Mouse (Mus musculus) stomach, postnatal 0 days (tissue): ENCODE results near the gene Lbx1. TPM values are rescaled to one million over a fixed set of nuclear protein-coding genes. Genes with fewer than 3 reads are reported as not detected.

Experiments
- ATAC-seq: fragments of 200-750 bp; cut with Nextera tagmentation; 2 replicates; pipeline ENCODE4 v1.8.0; 2017; ENCODE audit not compliant: low FRiP score, low TSS enrichment
- DNase-seq: peaks from one replicate; pipeline ENCODE4 v3.0.0-alpha.2; 2016; ENCODE audit warnings: low spot score
- H3K27ac ChIP-seq: fragments of 300-500 bp; sonication (generic); replicated peaks from 2 replicates; pipeline ENCODE4 v1.5.1; 2014; ENCODE audit warnings: mild to moderate bottlenecking, control low read depth
- H3K27me3 ChIP-seq: fragments of 300-500 bp; sonication (generic); 2 replicates; pipeline ENCODE4 v1.6.1; 2014; ENCODE audit warnings: low read length; ENCODE audit not compliant: control insufficient read depth, insufficient read depth
- H3K36me3 ChIP-seq: fragments of 300-500 bp; sonication (generic); 2 replicates; pipeline ENCODE4 v1.6.1; 2014; ENCODE audit warnings: low read length, mixed read lengths; ENCODE audit not compliant: control insufficient read depth, insufficient read depth
- H3K4me1 ChIP-seq: fragments of 300-500 bp; sonication (generic); replicated peaks from 2 replicates; pipeline ENCODE4 v1.6.1; 2014; ENCODE audit warnings: antibody characterized with exemption; ENCODE audit not compliant: control insufficient read depth, insufficient read depth
- H3K4me2 ChIP-seq: fragments of 300-500 bp; sonication (generic); replicated peaks from 2 replicates; pipeline ENCODE4 v1.6.1; 2014; ENCODE audit warnings: low read depth, mild to moderate bottlenecking, control low read depth, moderate library complexity
- H3K4me3 ChIP-seq: fragments of 300-500 bp; sonication (generic); 2 replicates; pipeline ENCODE4 v1.5.1; 2014; ENCODE audit warnings: low read depth, low read length, control low read depth
- H3K9ac ChIP-seq: fragments of 300-500 bp; sonication (generic); 2 replicates; pipeline ENCODE4 v1.6.1; 2014; ENCODE audit warnings: mild to moderate bottlenecking, low read length, control low read depth, mixed read lengths
- H3K9me3 ChIP-seq: fragments of 300-500 bp; sonication (generic); 2 replicates; pipeline ENCODE4 v1.6.1; 2016; ENCODE audit warnings: low read length; ENCODE audit not compliant: control insufficient read depth
- CTCF ChIP-seq: IDR thresholded peaks from 2 replicates; pipeline ENCODE4 v1.5.1; 2016; ENCODE audit warnings: antibody characterized with exemption, low read depth, mild to moderate bottlenecking, moderate library complexity
- EP300 ChIP-seq: optimal IDR thresholded peaks from 2 replicates; pipeline ENCODE3; 2016; ENCODE audit warnings: antibody characterized with exemption
- WGBS: fragments of 180-500 bp; shearing (Covaris S2); extraction: QIAGEN DNeasy Blood & Tissue Kit; methylation state at CpG from one replicate; pipeline ENCODE4 v1.1.7; 2014; 5-methylcytosine and 5-hydroxymethylcytosine counted together
- polyA plus RNA-seq: library from polyadenylated mRNA; unstranded; fragments of >200 nt; fragmentation: Nextera tagmentation; extraction: Ambion mirVana; gene quantifications from 2 replicates; pipeline ENCODE4 v1.2.1, GENCODE M21; 2015

Gene Lbx1
- polyA plus RNA-seq, 1 experiment from 2014 or later = not detected

- peak overlapping the region; percentile 3; the same call in 1 of the 2 replicates for H3K4me2 ChIP-seq
- TF ChIP-seq CTCF (no peak), EP300 (no peak)
- peak overlapping the region; percentile 1; the same call in 1 of the 2 replicates for H3K4me3 ChIP-seq
- no peaks in the 10 kb centered on the region for H3K9me3 ChIP-seq
- 3% methylated on average over 42 of the region's 42 CpGs for WGBS
- no peak overlapping the region for H3K27ac ChIP-seq
- no peak for ATAC-seq
- H3K9ac ChIP-seq = no peak overlapping the region
- 0 out of 2 replicates have a peak, but pooled peaks cover 2% of the 10 kb centered on the region for H3K4me1 ChIP-seq
- H3K27me3 ChIP-seq = peaks cover 36% of the 10 kb centered on the region
- no peaks in the 10 kb centered on the region for H3K36me3 ChIP-seq
- DNase-seq = no peak
Observed at GRCm38 (mm10) chr19:45232443-45233410, 2.9 kb downstream of the Lbx1 start.

GRCm38 (mm10) chr19:45232036-45232410, 3.6 kb downstream of the Lbx1 start:
- Histone ChIP-seq H3K27ac (no peak overlapping the region), H3K4me3 (no peak overlapping the region), H3K36me3 (no peaks in the 10 kb centered on the region), H3K4me2 (0 out of 2 replicates have a peak overlapping the region, but pooled peaks have one; percentile 8), H3K4me1 (0 out of 2 replicates have a peak, but pooled peaks cover 2% of the 10 kb centered on the region), H3K9ac (no peak overlapping the region), H3K9me3 (no peaks in the 10 kb centered on the region), H3K27me3 (peaks cover 39% of the 10 kb centered on the region)
- 1% methylated on average over 14 of the region's 14 CpGs for WGBS
- DNase-seq (no peak), ATAC-seq (no peak)
- no peak for TF ChIP-seq EP300
- TF ChIP-seq CTCF = no peak

- Histone ChIP-seq H3K4me2 (peak overlapping the region; percentile 8; the same call in 1 of the 2 replicates), H3K4me1 (0 out of 2 replicates have a peak, but pooled peaks cover under 1% of the 10 kb centered on the region), H3K36me3 (no peaks in the 10 kb centered on the region), H3K27me3 (peaks cover 41% of the 10 kb centered on the region), H3K9ac (no peak overlapping the region), H3K27ac (no peak overlapping the region), H3K9me3 (no peaks in the 10 kb centered on the region), H3K4me3 (peak overlapping the region; percentile 10; the same call in 1 of the 2 replicates)
- 2% methylated on average over 42 of the region's 44 CpGs for WGBS
- ATAC-seq = no peak
- no peak for DNase-seq
- no peak for TF ChIP-seq CTCF
- TF ChIP-seq EP300 = no peak
Observed at GRCm38 (mm10) chr19:45231383-45232035, 4.1 kb downstream of the Lbx1 start.

- no peaks in the 10 kb centered on the region for H3K36me3 ChIP-seq
- no peak overlapping the region for H3K9ac ChIP-seq
- H3K27ac ChIP-seq = no peak overlapping the region
- peaks cover 38% of the 10 kb centered on the region for H3K27me3 ChIP-seq
- H3K9me3 ChIP-seq = no peaks in the 10 kb centered on the region
- peak overlapping the region; percentile 10; the same call in 1 of the 2 replicates for H3K4me3 ChIP-seq
- DNase-seq (no peak), ATAC-seq (no peak)
- no peak overlapping the region; the same call in 1 of the 2 replicates for H3K4me2 ChIP-seq
- WGBS = 1% methylated on average over 30 of the region's 51 CpGs
- TF ChIP-seq EP300 (no peak), CTCF (no peak)
- no peaks in the 10 kb centered on the region for H3K4me1 ChIP-seq
Observed at GRCm38 (mm10) chr19:45230848-45231382, 4.7 kb downstream of the Lbx1 start.

- H3K4me2 ChIP-seq = no peak overlapping the region
- no peaks in the 10 kb centered on the region for H3K9me3 ChIP-seq
- H3K27me3 ChIP-seq = peaks cover 42% of the 10 kb centered on the region
- no peak overlapping the region for H3K4me3 ChIP-seq
- ATAC-seq = no peak
- H3K4me1 ChIP-seq = no peaks in the 10 kb centered on the region
- TF ChIP-seq EP300 (no peak), CTCF (no peak)
- no peak for DNase-seq
- 4% methylated on average over 20 of the region's 20 CpGs for WGBS
- no peak overlapping the region for H3K9ac ChIP-seq
- no peaks in the 10 kb centered on the region for H3K36me3 ChIP-seq
- H3K27ac ChIP-seq = no peak overlapping the region
Observed at GRCm38 (mm10) chr19:45230201-45230611, 5.4 kb downstream of the Lbx1 start.
